In the genomic region with DNA sequence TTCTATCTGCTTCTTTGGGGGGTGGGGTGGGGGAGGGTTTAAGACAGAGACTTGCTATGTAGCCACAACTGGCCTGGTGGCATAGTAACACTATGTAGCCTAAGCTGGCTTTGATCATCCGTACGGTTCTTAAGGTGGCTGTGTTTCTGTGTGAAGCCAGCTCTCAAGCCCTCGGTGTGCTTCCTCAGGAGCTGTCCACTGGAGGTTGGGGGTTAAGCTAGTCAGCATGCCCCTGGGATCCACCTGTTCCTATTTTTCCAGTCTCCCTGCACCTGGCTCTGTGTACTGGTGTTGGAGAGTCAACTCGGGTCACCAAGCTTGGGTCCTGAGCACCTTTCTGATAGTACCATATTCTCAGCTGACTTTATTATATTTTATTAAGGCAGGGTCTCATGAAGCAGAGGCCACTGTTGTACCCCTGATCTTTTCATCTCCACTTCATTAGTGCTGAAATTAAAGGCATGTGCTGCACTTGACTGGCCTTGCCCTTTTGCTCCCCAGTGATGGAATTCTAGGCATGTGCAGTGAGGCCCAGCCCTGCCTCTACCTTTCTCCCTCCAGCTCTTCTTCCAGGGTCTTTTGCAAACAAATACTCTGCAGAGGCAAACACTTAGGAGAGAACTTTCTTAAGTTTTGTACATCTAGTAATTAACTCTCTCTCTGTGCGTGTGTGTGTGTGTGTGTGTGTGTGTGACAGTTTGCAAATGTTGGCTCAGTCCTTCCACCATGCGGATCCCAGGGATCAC, we compare ENCODE assay signal across 18 mouse cellular contexts. TPM values are rescaled to one million over a fixed set of nuclear protein-coding genes. Genes with fewer than 3 reads are reported as not detected.
DNase-seq lines count a peak whose midpoint lies in the region; ATAC-seq lines count a peak whose summit lies in the region.
"Had no signal": no experiment of that assay in that cellular context is flagged by ENCODE, and none has a peak within 500 bp of the region (broad histone marks: within the 10 kb centered on the region; RNA-seq: fewer than 3 reads in every experiment).

No protein-coding gene starts in this region.

- H3K36me3 ChIP-seq in lung, embryonic 15.5 days, result no peaks in the 10 kb centered on the region
- H3K36me3 ChIP-seq in kidney, embryonic 15.5 days, result no peaks in the 10 kb centered on the region
- H3K36me3 ChIP-seq: forebrain, embryonic 10.5 days had no signal

- WGBS in lung, embryonic 15.5 days, result 40% methylated on average over 6 of the region's 6 CpGs
- 55% methylated on average over 6 of the region's 6 CpGs for WGBS in kidney, embryonic 15.5 days

- H3K4me3 ChIP-seq in lung, embryonic 15.5 days, result no peak overlapping the region
- no peak overlapping the region for H3K4me3 ChIP-seq in kidney, embryonic 15.5 days (replicated peaks)
- H3K4me3 ChIP-seq: forebrain, embryonic 10.5 days; gastrocnemius, adult 2 months; midbrain, embryonic 13.5 days had no signal

- no peak overlapping the region for H3K9ac ChIP-seq in lung, embryonic 15.5 days
- H3K9ac ChIP-seq in kidney, embryonic 15.5 days, result no peak overlapping the region
- H3K9ac ChIP-seq: midbrain, embryonic 13.5 days had no signal

- no peaks in the 10 kb centered on the region for H3K27me3 ChIP-seq in lung, embryonic 15.5 days
- H3K27me3 ChIP-seq in kidney, embryonic 15.5 days, result no peaks in the 10 kb centered on the region
- H3K27me3 ChIP-seq: midbrain, embryonic 13.5 days had no signal

- peaks cover 12% of the 10 kb centered on the region; the same call in 1 of the 2 replicates for H3K4me1 ChIP-seq in lung, embryonic 15.5 days
- peaks cover 16% of the 10 kb centered on the region; the same call in 1 of the 2 replicates for H3K4me1 ChIP-seq in kidney, embryonic 15.5 days
- H3K4me1 ChIP-seq: midbrain, embryonic 13.5 days had no signal

- intact Hi-C loops in left cerebral cortex, postnatal 4 days (cut with DNase I), result no loop called here

- 0 out of 2 replicates have a peak, but pooled peaks have one; percentile 7 for ATAC-seq in frontal cortex, adult (ENCODE audit: low TSS enrichment)
- ATAC-seq in lung, embryonic 15.5 days (ENCODE audit: borderline replicate concordance, extremely low read depth, low FRiP score, low TSS enrichment), result peak; percentile 32; the same call in 1 of the 2 replicates
- ATAC-seq in kidney, embryonic 15.5 days (replicated peaks; ENCODE audit: low FRiP score), result peak; percentile 76
- ATAC-seq: intestine, embryonic 16.5 days; midbrain, embryonic 13.5 days had no signal

- H3K4me2 ChIP-seq in lung, embryonic 15.5 days, result no peak overlapping the region
- no peak overlapping the region for H3K4me2 ChIP-seq in kidney, embryonic 15.5 days
- H3K4me2 ChIP-seq: midbrain, embryonic 13.5 days had no signal

- no peaks in the 10 kb centered on the region for H3K9me3 ChIP-seq in lung, embryonic 15.5 days
- no peaks in the 10 kb centered on the region for H3K9me3 ChIP-seq in kidney, embryonic 15.5 days (replicated peaks)
- H3K9me3 ChIP-seq: forebrain, embryonic 10.5 days; midbrain, embryonic 13.5 days had no signal

- DNase-seq in frontal cortex, postnatal 25 days (ENCODE audit: low spot score in 2 of 2), result no peak
- DNase-seq in lung, postnatal 10 days, result no peak
- DNase-seq in right cerebral cortex, postnatal 4 days, result no peak
- DNase-seq in left cerebral cortex, postnatal 4 days, result no peak
- DNase-seq in testis, postnatal 14 days (ENCODE audit: low spot score), result no peak
- DNase-seq: adrenal gland, postnatal 25 days; cerebellum, adult 9-11 months; gastrocnemius, adult 2 months had no signal

- peak overlapping the region; percentile 83 for H3K27ac ChIP-seq in lung, embryonic 15.5 days
- H3K27ac ChIP-seq in kidney, embryonic 15.5 days, result peak overlapping the region; percentile 73
- H3K27ac ChIP-seq: forebrain, embryonic 10.5 days; gastrocnemius, adult 2 months; midbrain, embryonic 13.5 days had no signal

RNA-seq across cellular contexts. Expression of a gene that starts 9.9 kb away (rescaled TPM):
- 409 and 411 TPM in 2 replicates for polyA plus RNA-seq in lung, embryonic 15.5 days (2015; fragmentation: Nextera tagmentation; extraction: Ambion mirVana)
- 384 and 386 TPM in 2 replicates for polyA plus RNA-seq in kidney, embryonic 15.5 days (2015; fragmentation: Nextera tagmentation; extraction: Ambion mirVana)
- 100 to 1,000 TPM; 176 to 203 TPM for total RNA-seq in left cerebral cortex, postnatal 4 days (2021)

RNA-seq across cellular contexts. Expression of a gene that starts 22.2 kb away (rescaled TPM):
- polyA plus RNA-seq in lung, embryonic 15.5 days (2015; fragmentation: Nextera tagmentation; extraction: Ambion mirVana), result 0.94 and 1.3 TPM in 2 replicates
- 0.84 and 0.96 TPM in 2 replicates for polyA plus RNA-seq in kidney, embryonic 15.5 days (2015; fragmentation: Nextera tagmentation; extraction: Ambion mirVana)
- total RNA-seq in left cerebral cortex, postnatal 4 days (2021), result 100 to 1,000 TPM; 112 to 126 TPM
- total RNA-seq: gastrocnemius, adult 2 months had no signal
- polyA plus RNA-seq: liver, embryonic 16.5 days had no signal

RNA-seq across cellular contexts. Expression of a gene that starts 29.7 kb away (rescaled TPM):
- polyA plus RNA-seq in lung, embryonic 15.5 days (2015; fragmentation: Nextera tagmentation; extraction: Ambion mirVana), result 314 and 334 TPM in 2 replicates
- 391 and 408 TPM in 2 replicates for polyA plus RNA-seq in kidney, embryonic 15.5 days (2015; fragmentation: Nextera tagmentation; extraction: Ambion mirVana)
- 100 to 1,000 TPM; 603 to 645 TPM for total RNA-seq in left cerebral cortex, postnatal 4 days (2021)

RNA-seq across cellular contexts. Expression of a gene that starts 32.9 kb away (rescaled TPM):
- 20.8 and 21.4 TPM in 2 replicates for polyA plus RNA-seq in lung, embryonic 15.5 days (2015; fragmentation: Nextera tagmentation; extraction: Ambion mirVana)
- polyA plus RNA-seq in kidney, embryonic 15.5 days (2015; fragmentation: Nextera tagmentation; extraction: Ambion mirVana), result 12.9 and 14.1 TPM in 2 replicates
- total RNA-seq in left cerebral cortex, postnatal 4 days (2021), result 1 to 10 TPM; 5.5 to 6.0 TPM

RNA-seq across cellular contexts. Expression of a gene that starts 39.6 kb away (rescaled TPM):
- polyA plus RNA-seq in lung, embryonic 15.5 days (2015; fragmentation: Nextera tagmentation; extraction: Ambion mirVana), result 0.57 and 0.76 TPM in 2 replicates
- polyA plus RNA-seq in kidney, embryonic 15.5 days (2015; fragmentation: Nextera tagmentation; extraction: Ambion mirVana), result 1.0 TPM in 1 of 2 replicates, not detected in the other
- total RNA-seq in left cerebral cortex, postnatal 4 days (2021), result not detected
- total RNA-seq: adrenal gland, postnatal 25 days; gastrocnemius, adult 2 months; hematopoietic stem cell, adult 5-6 weeks; layer of hippocampus, postnatal 14 days had no signal
- polyA plus RNA-seq: embryonic facial prominence, embryonic 11.5 days; forebrain, embryonic 10.5 days; liver, embryonic 16.5 days; midbrain, embryonic 13.5 days had no signal

Comparison
In these comparisons a context has a peak if more than half of its experiments do, and no peak if none do; other contexts are left out.
1. ATAC-seq: peak in every context shown above with its lines; median percentile 76 in kidney, embryonic 15.5 days; 32 in lung, embryonic 15.5 days; 7 in frontal cortex, adult.